Mouse (Mus musculus): ENCODE results near the gene Rrm1. TPM values are rescaled to one million over a fixed set of nuclear protein-coding genes. Genes with fewer than 3 reads are reported as not detected.
"Not testable (repeated sequence)": the region's sequence is repeated elsewhere in the genome, so short reads cannot be mapped to it uniquely, and the experiment has no call there.

Rrm1 gene
- polyA plus RNA-seq, 1 experiment, result 14.9 TPM

DNA sequence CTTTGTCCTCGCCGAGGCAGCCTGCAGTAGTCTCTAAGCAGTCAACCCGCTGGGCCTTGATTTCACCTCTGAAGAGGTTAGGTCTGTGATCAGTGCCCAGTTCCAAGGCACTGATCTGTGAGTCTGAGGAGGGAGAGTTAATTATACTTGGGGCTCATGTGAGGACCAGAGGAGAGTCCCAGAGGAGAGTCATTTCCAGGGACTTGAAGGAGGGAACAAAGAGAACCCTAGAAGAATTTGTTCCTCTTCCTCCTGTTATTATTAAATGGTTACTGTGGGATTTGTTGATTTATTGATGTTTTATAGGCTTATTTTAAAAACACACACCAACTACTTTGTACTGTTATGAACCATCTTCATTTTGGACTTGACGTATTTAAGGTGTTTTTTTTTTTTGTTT, 40.1 kb downstream of the Rrm1 start, which contains the start of gene Olfr543:
Gene Olfr543 (minus strand): TSS at position 101 of the 400 bp plus-strand sequence.
- Histone ChIP-seq H3K36me3 (ENCODE audit: control insufficient read depth) (peaks cover 16% of the 10 kb centered on the region), H3K4me3 (replicated peaks) (no peak within 1 kb of the TSS), H3K9me3 (ENCODE audit: control insufficient read depth, low read length) (no peaks in the 10 kb centered on the region), H3K27me3 (ENCODE audit: control insufficient read depth) (peaks cover 6% of the 10 kb centered on the region), H3K4me1 (ENCODE audit: control insufficient read depth) (peaks cover 29% of the 10 kb centered on the region)
- TF ChIP-seq TAL1 (IDR thresholded peaks at IDR 0.05; ENCODE audit: low read length) (no peak), GATA1 (IDR thresholded peaks at IDR 0.05; ENCODE audit: low read length) (no peak)

DNA sequence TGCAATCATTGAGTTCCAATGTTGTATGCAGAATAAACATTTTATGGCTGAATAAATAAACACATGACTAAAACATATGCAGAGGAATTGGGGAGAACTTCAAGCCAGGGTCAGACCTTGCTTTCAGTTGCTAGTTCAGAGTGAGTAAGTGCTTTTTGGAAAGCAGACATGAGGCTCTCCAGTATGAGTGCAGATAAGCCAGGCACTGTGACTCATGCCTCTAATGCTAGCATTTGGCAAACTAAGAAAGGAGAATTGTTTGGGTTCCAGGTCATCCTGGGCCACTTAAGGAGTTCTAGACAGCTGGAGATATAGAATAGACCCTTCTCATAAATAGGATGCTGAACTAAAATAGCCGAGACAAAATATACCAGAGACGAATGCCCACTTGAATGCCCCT, 42.2 kb downstream of the Rrm1 start:
- Histone ChIP-seq H3K4me3 (replicated peaks) (no peak overlapping the region), H3K9me3 (ENCODE audit: control insufficient read depth, low read length) (no peaks in the 10 kb centered on the region), H3K36me3 (ENCODE audit: control insufficient read depth) (no peaks in the 10 kb centered on the region), H3K4me1 (ENCODE audit: control insufficient read depth) (peaks cover 24% of the 10 kb centered on the region), H3K27me3 (ENCODE audit: control insufficient read depth) (peaks cover 6% of the 10 kb centered on the region)
- no peak for TF ChIP-seq TAL1 (IDR thresholded peaks at IDR 0.05; ENCODE audit: low read length)
- TF ChIP-seq GATA1 (IDR thresholded peaks at IDR 0.05; ENCODE audit: low read length), result no peak

DNA sequence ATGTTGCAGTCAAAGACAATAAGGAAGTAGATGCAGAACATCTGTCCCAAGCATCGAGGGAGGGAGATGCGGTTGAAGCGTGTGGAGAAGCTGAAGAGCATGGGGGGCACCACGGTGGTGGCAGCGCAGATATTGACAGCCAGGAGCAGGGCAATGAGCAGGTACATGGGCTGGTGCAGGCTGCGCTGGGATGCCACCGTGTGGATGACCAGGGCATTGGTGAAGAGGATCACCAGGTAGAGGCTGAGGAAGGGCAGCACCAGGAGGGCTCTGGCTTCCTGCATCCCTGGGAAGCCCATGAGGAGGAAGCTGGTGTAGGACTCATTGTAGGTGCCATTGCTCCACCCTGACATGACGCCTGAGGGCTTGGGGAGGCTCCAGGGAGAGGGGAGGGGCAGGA, 43.3 kb downstream of the Rrm1 start:
- not testable (repeated sequence) for H3K27me3 ChIP-seq (ENCODE audit: control insufficient read depth); H3K9me3 ChIP-seq (ENCODE audit: control insufficient read depth, low read length); H3K36me3 ChIP-seq (ENCODE audit: control insufficient read depth); H3K4me3 ChIP-seq (replicated peaks)
- H3K4me1 ChIP-seq (ENCODE audit: control insufficient read depth), result peaks cover 24% of the 10 kb centered on the region

DNA sequence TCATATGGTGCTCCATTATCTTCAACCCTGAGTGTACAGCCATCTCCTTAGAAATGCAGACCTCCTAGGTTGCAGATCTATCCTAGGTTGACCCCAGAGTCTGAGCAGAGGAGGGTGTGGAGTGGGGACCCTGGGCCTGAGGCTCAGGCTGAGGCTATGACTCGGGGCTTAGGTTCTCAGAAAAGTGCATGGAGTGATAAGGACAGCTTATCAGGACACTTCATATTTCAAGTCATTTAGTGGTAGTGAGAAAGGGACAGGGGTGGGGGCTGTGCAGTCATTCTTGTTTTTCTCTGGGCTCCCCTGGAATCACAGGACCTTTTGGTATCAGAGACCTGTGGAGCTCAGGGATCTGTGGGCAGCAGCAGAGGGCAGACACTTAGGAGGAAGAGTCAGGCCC, 44.6 kb downstream of the Rrm1 start:
- H3K9me3 ChIP-seq (ENCODE audit: control insufficient read depth, low read length), result no peaks in the 10 kb centered on the region
- H3K27me3 ChIP-seq (ENCODE audit: control insufficient read depth), result peaks cover 4% of the 10 kb centered on the region
- H3K4me3 ChIP-seq (replicated peaks), result no peak overlapping the region
- H3K36me3 ChIP-seq (ENCODE audit: control insufficient read depth), result no peaks in the 10 kb centered on the region
- TF ChIP-seq GATA1 (IDR thresholded peaks at IDR 0.05; ENCODE audit: low read length) (no peak), TAL1 (IDR thresholded peaks at IDR 0.05; ENCODE audit: low read length) (no peak)
- H3K4me1 ChIP-seq (ENCODE audit: control insufficient read depth), result peaks cover 22% of the 10 kb centered on the region

DNA sequence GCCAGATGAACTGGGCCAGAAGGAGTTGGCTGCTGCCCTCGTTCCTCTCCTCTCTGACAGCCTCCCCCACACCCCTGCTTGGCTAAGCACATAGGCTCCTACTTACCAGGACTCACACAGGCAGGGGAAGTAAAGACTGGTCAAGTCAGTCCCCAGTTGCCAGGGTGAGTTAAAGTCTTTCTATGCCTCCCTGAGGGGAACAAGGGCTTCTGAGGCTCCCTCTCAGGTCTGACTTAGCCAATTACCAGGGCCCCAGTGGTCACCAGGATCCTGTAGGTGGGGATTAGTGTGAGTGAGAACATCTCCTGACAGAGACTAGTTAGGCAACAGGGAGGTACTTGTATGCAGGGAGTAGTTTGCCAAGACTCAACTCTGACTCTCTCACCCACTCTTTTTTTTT, 46.7 kb downstream of the Rrm1 start, which contains the start of gene Olfr544:
Gene Olfr544 (minus strand): TSS at position 153 of the 400 bp plus-strand sequence.
- Histone ChIP-seq H3K36me3 (ENCODE audit: control insufficient read depth) (no peaks in the 10 kb centered on the region), H3K27me3 (ENCODE audit: control insufficient read depth) (no peaks in the 10 kb centered on the region), H3K4me3 (replicated peaks) (no peak within 1 kb of the TSS), H3K9me3 (ENCODE audit: control insufficient read depth, low read length) (no peaks in the 10 kb centered on the region), H3K4me1 (ENCODE audit: control insufficient read depth) (peaks cover 22% of the 10 kb centered on the region)
- TF ChIP-seq TAL1 (IDR thresholded peaks at IDR 0.05; ENCODE audit: low read length), result no peak

DNA sequence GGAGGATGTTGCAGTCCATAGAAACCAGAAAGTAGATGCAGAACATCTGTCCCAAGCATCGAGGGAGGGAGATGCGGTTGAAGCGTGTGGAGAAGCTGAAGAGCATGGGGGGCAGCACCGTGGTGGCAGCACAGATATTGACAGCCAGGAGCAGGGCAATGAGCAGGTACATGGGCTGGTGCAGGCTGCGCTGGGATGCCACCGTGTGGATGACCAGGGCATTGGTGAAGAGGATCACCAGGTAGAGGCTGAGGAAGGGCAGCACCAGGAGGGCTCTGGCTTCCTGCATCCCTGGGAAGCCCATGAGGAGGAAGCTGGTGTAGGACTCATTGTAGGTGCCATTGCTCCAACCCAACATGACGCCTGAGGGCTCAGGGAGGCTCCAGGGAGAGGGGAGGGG, 52.9 kb downstream of the Rrm1 start:
- H3K4me3 ChIP-seq (replicated peaks); H3K9me3 ChIP-seq (ENCODE audit: control insufficient read depth, low read length); H3K36me3 ChIP-seq (ENCODE audit: control insufficient read depth); H3K27me3 ChIP-seq (ENCODE audit: control insufficient read depth); H3K4me1 ChIP-seq (ENCODE audit: control insufficient read depth): not testable (repeated sequence)

DNA sequence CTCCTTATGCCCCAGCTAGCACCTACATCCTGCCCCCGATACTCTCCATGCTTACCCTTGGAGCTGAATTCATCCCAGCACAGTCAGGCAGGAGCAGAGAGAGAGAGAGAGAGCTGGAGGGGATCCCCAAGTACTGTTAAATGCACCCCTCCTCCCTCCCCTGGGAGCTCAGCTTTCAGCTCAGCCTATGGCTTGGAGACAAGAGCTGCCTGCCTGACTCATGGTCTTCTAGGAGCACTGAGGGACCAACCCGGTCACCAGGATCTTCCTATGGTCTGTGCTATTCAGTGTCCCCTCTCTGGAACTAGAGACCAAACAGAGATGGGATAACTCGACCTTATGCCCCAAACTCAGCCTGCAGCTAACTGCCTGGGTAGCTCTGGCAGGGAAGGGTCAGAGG, 58.0 kb downstream of the Rrm1 start, which contains the start of gene Olfr545:
Gene Olfr545 (minus strand): TSS at position 101 of the 400 bp plus-strand sequence.
- Histone ChIP-seq H3K9me3 (ENCODE audit: control insufficient read depth, low read length) (no peaks in the 10 kb centered on the region), H3K36me3 (ENCODE audit: control insufficient read depth) (no peaks in the 10 kb centered on the region), H3K27me3 (ENCODE audit: control insufficient read depth) (no peaks in the 10 kb centered on the region; the same call in 1 of the 2 replicates), H3K4me1 (ENCODE audit: control insufficient read depth) (no peaks in the 10 kb centered on the region), H3K4me3 (replicated peaks) (no peak within 1 kb of the TSS)
- TF ChIP-seq TAL1 (IDR thresholded peaks at IDR 0.05; ENCODE audit: low read length) (no peak), GATA1 (IDR thresholded peaks at IDR 0.05; ENCODE audit: low read length) (no peak)

DNA sequence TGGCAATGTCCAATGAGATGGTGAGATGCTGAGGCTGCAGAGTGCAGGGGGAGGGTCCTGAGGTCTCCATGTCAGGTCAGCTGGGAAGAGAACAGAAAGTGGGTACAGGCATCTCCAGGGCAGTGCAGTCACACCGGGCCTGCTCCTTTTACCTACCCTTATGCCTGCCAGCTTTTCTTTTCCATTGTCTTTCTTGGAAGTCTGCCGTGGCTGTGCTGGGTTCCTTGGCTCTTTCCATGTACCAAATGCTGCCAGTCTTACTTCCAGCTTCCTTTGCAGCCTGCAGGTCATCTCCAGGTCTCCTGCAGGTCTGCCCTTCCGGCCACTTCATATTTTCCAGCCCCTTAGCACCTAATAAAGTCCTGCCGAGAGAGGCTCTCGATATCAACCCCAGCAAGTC, 60.5 kb downstream of the Rrm1 start:
- Histone ChIP-seq H3K27me3 (ENCODE audit: control insufficient read depth) (no peaks in the 10 kb centered on the region; the same call in 1 of the 2 replicates), H3K36me3 (ENCODE audit: control insufficient read depth) (no peaks in the 10 kb centered on the region), H3K4me1 (ENCODE audit: control insufficient read depth) (no peaks in the 10 kb centered on the region), H3K9me3 (ENCODE audit: control insufficient read depth, low read length) (no peaks in the 10 kb centered on the region), H3K4me3 (replicated peaks) (no peak overlapping the region)
- TF ChIP-seq TAL1 (IDR thresholded peaks at IDR 0.05; ENCODE audit: low read length), result no peak
- TF ChIP-seq GATA1 (IDR thresholded peaks at IDR 0.05; ENCODE audit: low read length), result no peak

DNA sequence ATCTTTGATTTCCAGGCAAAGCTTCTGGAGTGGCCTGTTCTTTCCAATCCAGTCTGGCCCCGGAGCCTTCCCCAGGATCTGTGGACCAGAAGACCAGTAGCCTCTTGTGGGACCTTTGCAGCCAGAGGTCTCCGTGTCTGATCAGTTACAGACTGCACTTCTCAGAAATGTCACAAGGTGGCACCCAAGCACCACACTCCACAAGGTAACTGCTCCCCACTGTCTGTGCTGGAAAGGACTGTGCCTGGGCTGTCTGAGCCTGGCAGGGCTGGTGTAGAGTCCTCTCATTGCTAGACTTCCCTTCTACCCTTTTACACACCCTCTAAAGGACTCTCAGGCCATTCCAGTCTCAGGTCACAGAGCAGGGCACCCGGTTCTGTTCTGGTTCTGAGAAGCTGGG, 65.4 kb downstream of the Rrm1 start:
- Histone ChIP-seq H3K36me3 (ENCODE audit: control insufficient read depth) (no peaks in the 10 kb centered on the region), H3K27me3 (ENCODE audit: control insufficient read depth) (no peaks in the 10 kb centered on the region; the same call in 1 of the 2 replicates)
- TF ChIP-seq TAL1 (IDR thresholded peaks at IDR 0.05; ENCODE audit: low read length), result no peak
- no peak for TF ChIP-seq GATA1 (IDR thresholded peaks at IDR 0.05; ENCODE audit: low read length)

DNA sequence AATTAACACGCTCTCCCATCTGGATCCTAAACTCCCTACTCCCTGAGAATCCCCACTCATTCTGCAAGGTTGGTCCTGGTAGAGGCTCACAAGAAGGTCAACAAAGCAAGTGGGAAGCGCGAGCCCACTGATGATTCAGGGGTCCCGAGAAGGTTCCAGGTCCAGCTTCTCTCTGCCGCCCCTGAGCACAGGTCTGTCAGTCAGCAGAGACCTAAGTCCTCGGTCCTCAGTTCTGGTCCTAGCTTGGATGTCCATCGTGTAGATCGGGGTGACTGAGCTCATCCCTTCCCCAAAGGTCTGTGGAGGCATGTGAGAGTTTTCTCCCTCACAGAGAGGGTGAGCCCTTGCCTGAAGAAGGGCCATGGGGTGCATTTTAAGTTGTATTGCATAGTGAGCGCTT, 66.6 kb downstream of the Rrm1 start:
- no peaks in the 10 kb centered on the region for H3K36me3 ChIP-seq (ENCODE audit: control insufficient read depth)
- H3K27me3 ChIP-seq (ENCODE audit: control insufficient read depth), result peaks cover 8% of the 10 kb centered on the region
- H3K4me1 ChIP-seq (ENCODE audit: control insufficient read depth), result peaks cover 3% of the 10 kb centered on the region; the same call in 1 of the 2 replicates
- no peak for TF ChIP-seq GATA1 (IDR thresholded peaks at IDR 0.05; ENCODE audit: low read length)
- TF ChIP-seq TAL1 (IDR thresholded peaks at IDR 0.05; ENCODE audit: low read length), result no peak
- no peak overlapping the region for H3K4me3 ChIP-seq (replicated peaks)
- H3K9me3 ChIP-seq (ENCODE audit: control insufficient read depth, low read length), result no peaks in the 10 kb centered on the region

More for the DNA sequence above, 65.4 kb downstream of the Rrm1 start:
- Histone ChIP-seq H3K4me3 (replicated peaks) (no peak overlapping the region), H3K4me1 (ENCODE audit: control insufficient read depth) (no peaks in the 10 kb centered on the region), H3K9me3 (ENCODE audit: control insufficient read depth, low read length) (no peaks in the 10 kb centered on the region)

Data from erythroblast, embryonic 14.5 days (primary cell).